Mouse (Mus musculus) forelimb bud, embryonic 11.5 days (tissue): ENCODE results near the gene Krt17.
"Not testable (repeated sequence)": the region's sequence is repeated elsewhere in the genome, so short reads cannot be mapped to it uniquely, and the experiment has no call there.

Experiments used
- DNase-seq: peaks from one replicate; pipeline ENCODE4 v3.0.0-alpha.2; 2012; ENCODE audit warnings: low read depth, low spot score

The Krt17 gene

DNA sequence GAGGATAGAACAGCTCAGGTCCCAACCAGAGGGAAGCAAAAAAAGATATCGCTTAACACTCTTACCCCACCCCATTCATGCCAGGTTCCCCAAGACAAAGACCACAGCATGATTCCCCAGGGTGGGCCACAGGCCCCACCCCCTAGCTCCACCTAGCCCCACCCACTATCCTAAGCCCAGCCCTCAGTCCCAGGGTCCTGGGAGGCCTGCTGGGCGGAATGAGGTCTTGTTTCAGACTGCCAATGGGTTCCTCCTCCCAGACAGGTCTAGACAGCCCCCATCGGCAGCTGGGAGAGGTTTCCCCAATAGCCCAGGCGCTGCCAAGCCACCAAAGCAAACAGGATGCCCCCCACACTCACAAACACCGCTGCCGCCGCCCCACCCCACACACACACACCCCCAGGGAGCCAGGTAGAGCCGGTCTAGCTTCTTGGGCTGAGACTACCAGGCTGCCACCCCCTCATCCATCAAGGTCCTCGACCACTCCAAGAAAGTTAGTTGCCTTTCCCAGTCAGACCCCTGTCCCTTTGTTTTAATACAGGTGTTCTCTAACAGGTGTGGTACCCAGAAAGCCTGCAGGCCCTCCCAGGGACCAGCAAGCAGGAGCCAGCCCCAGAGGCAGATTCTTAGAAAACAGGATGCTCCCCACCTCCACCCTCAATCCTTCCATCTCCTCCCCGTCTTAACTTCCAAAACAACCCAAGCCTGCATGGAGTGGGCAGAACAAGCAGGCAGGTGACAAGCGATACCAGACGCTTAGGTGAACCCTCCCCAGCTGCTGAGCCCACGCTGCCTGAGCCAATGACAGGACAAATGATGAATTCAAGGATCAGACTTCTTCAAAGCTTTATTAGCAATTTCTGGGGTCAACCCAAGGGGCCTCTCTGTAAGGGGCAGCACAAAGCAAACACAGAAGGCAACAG is 1.5 kb upstream of the Krt17 start:
- DNase-seq: peak; percentile 35

DNA sequence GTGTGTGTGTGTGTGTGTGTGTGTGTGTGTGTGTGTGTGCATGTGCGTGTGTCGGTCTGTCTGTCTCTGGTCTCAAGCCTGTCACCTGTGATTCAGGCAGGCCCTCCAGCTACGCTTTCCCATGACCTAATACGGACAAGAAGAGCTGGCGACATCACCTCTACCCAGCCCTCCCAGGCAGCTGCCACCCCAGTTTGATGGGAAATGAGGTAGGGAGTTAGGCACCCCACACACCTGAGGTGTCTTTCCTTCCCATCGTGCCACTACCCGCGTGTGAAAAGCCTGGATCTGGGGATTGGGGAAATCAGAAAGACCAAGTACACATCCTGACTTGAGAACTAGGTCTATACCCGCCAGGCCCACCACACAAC is 391 bp upstream of the Krt17 start:
- DNase-seq: no peak

- no peak for DNase-seq
Measured at GRCm38 (mm10) chr11:100259079-100259478, 1.8 kb downstream of the Krt17 start.

DNA sequence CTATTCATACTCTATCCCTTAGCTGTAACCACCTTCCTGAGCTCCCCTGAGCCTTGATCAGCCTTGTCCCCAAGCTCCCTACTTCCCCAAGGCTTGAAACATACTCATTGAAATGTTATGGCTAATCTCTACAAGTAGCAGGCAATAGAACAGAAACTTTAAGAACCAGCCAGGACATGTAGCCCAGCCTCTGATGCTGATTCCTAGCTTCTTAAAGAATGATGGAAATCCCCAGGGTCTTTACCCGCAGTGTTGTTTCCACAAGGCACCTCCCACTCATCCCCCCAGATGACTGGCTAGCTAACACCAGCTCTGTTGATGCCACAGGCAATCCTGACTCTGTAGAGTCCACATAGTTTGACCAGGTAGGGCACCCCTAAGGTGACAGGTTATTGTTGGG is 2.9 kb downstream of the Krt17 start:
- DNase-seq: no peak

DNA sequence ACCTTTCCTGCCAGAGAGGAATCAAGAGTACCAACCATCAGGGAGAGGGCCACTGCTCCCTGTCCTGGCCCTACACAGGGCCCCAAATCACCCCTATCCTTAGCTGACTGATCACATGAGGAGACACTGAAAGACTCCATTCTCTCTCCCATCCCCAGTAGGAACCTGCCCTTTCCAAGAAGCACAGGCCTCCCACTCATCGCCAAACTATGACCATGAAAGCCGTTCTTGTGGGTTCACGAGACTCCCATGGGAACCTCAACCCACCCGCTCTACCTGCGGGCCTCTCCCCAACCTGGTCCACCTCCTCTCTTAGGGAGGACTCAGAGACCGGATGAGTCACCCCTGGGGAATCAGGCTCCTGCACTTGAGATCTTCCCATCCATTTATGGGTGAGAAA is 5.3 kb downstream of the Krt17 start:
- no peak for DNase-seq

DNA sequence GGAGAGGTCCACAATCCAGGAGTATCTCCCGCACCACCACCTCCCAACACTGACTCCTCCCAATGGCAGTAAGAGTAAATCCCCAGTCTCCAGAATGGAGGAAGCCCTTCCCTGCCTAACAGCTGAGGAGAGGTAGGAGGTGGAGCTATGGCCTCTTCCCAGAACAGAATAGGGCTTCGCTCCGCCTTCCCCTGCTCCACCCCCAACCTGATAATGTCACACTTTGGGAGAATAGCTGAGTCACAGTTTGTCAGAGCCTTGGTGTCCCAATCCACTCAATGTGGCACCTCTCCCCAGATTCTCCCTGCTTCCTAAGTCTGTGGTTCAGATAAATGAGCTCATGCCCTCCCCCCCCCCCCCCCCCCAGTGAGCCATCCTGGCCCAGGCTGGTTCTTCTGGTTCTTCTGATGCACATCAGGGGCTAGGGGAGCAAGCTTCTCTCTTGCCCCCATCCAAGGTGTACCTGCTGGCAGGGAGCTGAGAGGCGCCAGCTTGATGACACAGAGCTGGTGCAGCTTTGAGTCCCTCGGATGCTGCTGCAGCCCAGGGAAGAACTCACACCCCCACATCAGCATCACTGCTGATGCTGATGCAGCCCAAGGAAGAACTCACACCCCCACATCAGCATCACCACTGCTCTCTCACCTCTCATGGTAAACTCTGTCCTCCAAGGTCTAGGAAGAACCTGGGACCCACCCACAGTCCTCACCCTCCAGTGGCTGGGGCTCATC is 6.3 kb downstream of the Krt17 start:
- DNase-seq: no peak

DNA sequence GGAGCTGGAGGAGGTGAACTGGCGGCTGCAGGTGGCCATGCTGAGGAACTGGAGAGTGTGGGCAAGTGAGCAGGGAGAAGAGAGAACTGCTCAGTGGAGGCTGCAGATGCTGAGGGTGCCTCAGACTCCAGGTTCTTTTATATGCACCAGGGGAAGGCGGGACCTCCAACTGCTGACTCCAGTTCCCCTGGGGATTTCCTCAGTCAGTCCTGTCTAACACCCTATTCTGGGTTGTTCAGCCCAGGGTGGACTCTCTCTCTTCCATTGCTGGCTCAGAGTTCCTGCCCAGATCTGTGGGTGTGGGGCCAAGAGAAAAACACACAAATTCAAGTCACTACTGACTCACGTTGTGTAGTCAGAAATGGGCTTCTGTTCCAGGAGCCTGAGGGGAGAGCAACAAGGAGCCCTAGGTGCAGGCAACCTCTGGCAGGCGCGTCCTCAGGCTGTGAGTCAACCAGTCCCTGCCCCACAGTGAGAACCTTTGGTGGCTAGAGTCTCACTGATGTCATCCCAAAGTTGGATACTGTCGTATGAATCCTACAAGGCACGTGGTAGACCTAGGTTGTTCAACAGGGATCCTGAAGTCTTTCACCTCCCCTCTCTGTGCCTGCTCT is 11.9 kb downstream of the Krt17 start, which contains the start of gene Krt16:
TSS of gene Krt16 (minus strand) at position 51 of the 614 bp plus-strand sequence.
- no peak for DNase-seq

GRCm38 (mm10) chr11:100246471-100246870 is 14.4 kb downstream of the Krt17 start:
- not testable (repeated sequence) for DNase-seq

- DNase-seq: not testable (repeated sequence)
Measured at GRCm38 (mm10) chr11:100240272-100240671, 20.6 kb downstream of the Krt17 start.

DNA sequence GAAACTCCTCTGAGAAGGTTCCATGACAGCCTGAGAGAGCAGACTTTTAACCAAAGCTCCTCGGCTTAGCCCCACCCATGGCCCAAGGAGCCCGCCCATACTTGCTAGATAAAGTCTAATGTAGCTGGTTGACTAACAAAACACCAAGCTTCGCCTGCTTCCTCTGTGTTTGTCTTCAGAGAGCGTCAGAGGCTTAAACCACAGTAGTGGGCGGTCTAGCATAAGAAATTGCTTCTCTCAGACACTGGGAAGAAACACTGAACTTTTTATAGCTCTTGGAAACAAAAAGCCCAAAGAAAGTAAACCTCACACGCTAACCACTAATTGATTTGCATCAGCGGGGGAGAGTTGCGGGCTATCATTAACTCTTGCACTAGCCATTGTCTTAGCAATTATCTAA is 39.1 kb downstream of the Krt17 start:
- DNase-seq: no peak

DNA sequence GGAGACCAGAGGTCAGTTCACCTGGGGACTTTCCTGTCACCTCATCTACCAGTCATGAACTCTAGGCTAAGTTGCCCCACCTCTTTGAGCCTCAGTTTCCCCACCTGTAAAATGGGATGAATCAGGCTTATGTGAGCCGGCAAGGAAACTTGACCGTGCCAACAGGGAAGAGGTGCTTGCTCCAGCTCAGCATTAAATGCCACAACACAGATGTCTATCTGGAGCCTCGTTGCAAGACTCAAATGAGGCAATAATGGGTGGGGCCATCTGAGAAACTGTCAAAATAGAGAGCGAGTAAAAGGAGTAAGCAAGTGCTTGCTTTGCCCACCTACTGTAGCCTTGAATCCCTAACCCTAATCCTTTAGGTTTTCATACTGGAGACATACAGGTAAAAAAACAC is 41.5 kb downstream of the Krt17 start:
- DNase-seq: no peak

DNA sequence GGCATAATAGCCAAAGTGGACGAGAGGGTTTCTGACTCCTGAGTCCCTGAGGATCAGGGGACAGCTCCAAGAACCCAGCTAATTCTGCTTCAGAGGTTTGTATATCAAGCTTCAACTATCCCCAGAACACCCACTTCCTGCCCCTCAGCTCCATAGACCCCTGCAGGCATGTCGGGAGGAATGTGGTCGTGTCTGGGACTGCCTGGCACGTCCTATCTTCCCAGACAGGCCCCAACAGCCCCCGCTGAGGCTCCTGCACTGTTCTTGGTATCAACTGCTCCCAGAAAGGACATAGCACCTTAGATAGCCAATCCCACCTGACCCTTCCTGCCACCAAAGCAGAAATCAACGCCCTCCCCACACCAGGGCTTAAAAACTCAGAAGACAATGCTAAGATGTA is 52.3 kb downstream of the Krt17 start:
- peak; percentile 13 for DNase-seq

GRCm38 (mm10) chr11:100207498-100207897 is 53.3 kb downstream of the Krt17 start, which contains the start of gene Krt14:
TSS of gene Krt14 (minus strand) at chr11:100207548.
- DNase-seq: no peak
